Mouse (Mus musculus) stomach, embryonic 14.5 days (tissue): ENCODE measurements at regions not wholly inside any gene's neighbourhood (a gene's known extent, or its start where the extent isn't known, plus 50 kb on each side); places are given as distances from the start of the nearest gene placed in this dataset.

Experiments
- ATAC-seq: fragments of 200-750 bp; cut with Nextera tagmentation; 2 replicates; pipeline ENCODE4 v1.8.0; 2017; ENCODE audit warnings: low read depth, moderate TSS enrichment; ENCODE audit not compliant: insufficient number of reproducible peaks, insufficient read depth, low FRiP score
- H3K27ac ChIP-seq: fragments of 300-500 bp; sonication (generic); 2 replicates; pipeline ENCODE4 v1.5.1; 2014; ENCODE audit warnings: mild to moderate bottlenecking, low read length, moderate library complexity, mixed read lengths
- H3K27me3 ChIP-seq: fragments of 300-500 bp; sonication (generic); 2 replicates; pipeline ENCODE4 v1.6.1; 2014; ENCODE audit warnings: low read length, control low read depth, mixed read lengths; ENCODE audit not compliant: control insufficient read depth, insufficient read depth
- H3K36me3 ChIP-seq: fragments of 300-500 bp; sonication (generic); 2 replicates; pipeline ENCODE4 v1.6.1; 2014; ENCODE audit warnings: mild to moderate bottlenecking, control low read depth, low read length, moderate library complexity, mixed read lengths; ENCODE audit not compliant: control insufficient read depth, insufficient read depth
- H3K4me1 ChIP-seq: fragments of 300-500 bp; sonication (generic); 2 replicates; pipeline ENCODE4 v1.6.1; 2014; ENCODE audit warnings: low read length, control low read depth, mixed read lengths; ENCODE audit not compliant: control insufficient read depth, insufficient read depth
- H3K4me2 ChIP-seq: fragments of 300-500 bp; sonication (generic); replicated peaks from 2 replicates; pipeline ENCODE4 v1.6.1; 2014; ENCODE audit warnings: low read depth, low read length, control low read depth
- H3K4me3 ChIP-seq: fragments of 300-500 bp; sonication (generic); 2 replicates; pipeline ENCODE4 v1.5.1; 2014; ENCODE audit warnings: low read depth, low read length, control low read depth
- H3K9ac ChIP-seq: fragments of 300-500 bp; sonication (generic); replicated peaks from 2 replicates; pipeline ENCODE4 v1.6.1; 2014; ENCODE audit warnings: low read depth, mild to moderate bottlenecking, control low read depth, low read length, moderate library complexity, mixed read lengths
- H3K9me3 ChIP-seq: fragments of 300-500 bp; sonication (generic); 2 replicates; pipeline ENCODE4 v1.6.1; 2016; ENCODE audit warnings: low read depth, low read length, control low read depth; ENCODE audit not compliant: control insufficient read depth
- WGBS: fragments of 180-500 bp; shearing (Covaris S2); extraction: QIAGEN DNeasy Blood & Tissue Kit; methylation state at CpG from one replicate; pipeline ENCODE4 v1.1.7; 2014; 5-methylcytosine and 5-hydroxymethylcytosine counted together

DNA sequence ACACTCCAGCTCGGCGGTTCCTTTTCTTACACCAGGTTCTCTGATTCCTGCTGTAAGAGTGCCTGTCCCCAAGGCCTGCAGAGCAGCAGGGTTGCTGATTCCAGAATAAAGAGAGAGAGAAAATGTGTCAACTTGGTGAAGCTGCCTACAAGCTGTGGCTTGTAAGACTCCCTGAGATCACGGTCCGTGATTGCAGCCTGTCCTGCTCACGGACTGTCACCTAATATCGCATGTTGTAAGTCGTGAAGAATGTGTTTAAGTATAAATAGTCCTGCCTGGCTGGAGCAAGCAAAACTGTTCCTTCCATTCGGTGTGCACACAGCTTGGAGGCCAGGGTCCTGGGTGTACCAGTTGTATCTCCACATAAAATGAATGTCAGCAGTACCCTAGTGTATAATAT, 152.7 kb upstream of the G2e3 start:
- WGBS = 55% methylated on average over 8 of the region's 8 CpGs
- no peaks in the 10 kb centered on the region for H3K36me3 ChIP-seq
- no peak overlapping the region for H3K4me3 ChIP-seq
- H3K4me1 ChIP-seq = no peaks in the 10 kb centered on the region
- no peaks in the 10 kb centered on the region for H3K9me3 ChIP-seq
- no peak overlapping the region for H3K9ac ChIP-seq
- ATAC-seq = 0 out of 2 replicates have a peak, but pooled peaks have one; percentile 18
- no peaks in the 10 kb centered on the region for H3K27me3 ChIP-seq
- no peak overlapping the region for H3K4me2 ChIP-seq
- no peak overlapping the region for H3K27ac ChIP-seq

- Histone ChIP-seq H3K27me3 (no peaks in the 10 kb centered on the region), H3K36me3 (no peaks in the 10 kb centered on the region), H3K9ac (no peak overlapping the region), H3K27ac (no peak overlapping the region), H3K4me2 (no peak overlapping the region), H3K4me1 (no peaks in the 10 kb centered on the region), H3K9me3 (no peaks in the 10 kb centered on the region), H3K4me3 (no peak overlapping the region)
- 42% methylated on average over 1 of the region's 1 CpGs for WGBS
- ATAC-seq = no peak
Measured at GRCm38 (mm10) chr12:51190754-51191153, 157.1 kb upstream of the G2e3 start.

DNA sequence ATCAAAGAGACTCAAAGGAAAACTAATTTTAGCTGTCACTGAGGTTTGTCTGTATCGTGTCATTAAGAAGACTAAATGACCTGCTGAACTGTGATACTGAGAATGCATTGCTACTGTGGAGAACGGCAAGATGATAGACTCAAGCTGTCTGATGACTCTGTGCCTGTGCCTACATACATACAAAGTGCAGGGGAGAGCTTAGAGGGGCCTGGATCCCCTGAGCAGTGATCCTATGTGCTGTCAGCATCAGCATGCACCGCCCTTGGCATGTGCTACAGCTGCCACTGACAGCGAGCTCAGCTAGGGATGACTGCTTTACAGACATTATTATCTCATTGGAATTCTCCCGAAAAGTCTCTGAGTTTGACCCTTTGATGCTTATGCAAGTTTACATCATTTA, 157.7 kb upstream of the G2e3 start:
- H3K27me3 ChIP-seq = no peaks in the 10 kb centered on the region
- no peak for ATAC-seq
- no peak overlapping the region for H3K9ac ChIP-seq
- H3K4me2 ChIP-seq = no peak overlapping the region
- no peaks in the 10 kb centered on the region for H3K4me1 ChIP-seq
- no peaks in the 10 kb centered on the region for H3K9me3 ChIP-seq
- WGBS = 43% methylated on average over 5 of the region's 5 CpGs
- no peak overlapping the region for H3K27ac ChIP-seq
- H3K36me3 ChIP-seq = no peaks in the 10 kb centered on the region
- H3K4me3 ChIP-seq = no peak overlapping the region

DNA sequence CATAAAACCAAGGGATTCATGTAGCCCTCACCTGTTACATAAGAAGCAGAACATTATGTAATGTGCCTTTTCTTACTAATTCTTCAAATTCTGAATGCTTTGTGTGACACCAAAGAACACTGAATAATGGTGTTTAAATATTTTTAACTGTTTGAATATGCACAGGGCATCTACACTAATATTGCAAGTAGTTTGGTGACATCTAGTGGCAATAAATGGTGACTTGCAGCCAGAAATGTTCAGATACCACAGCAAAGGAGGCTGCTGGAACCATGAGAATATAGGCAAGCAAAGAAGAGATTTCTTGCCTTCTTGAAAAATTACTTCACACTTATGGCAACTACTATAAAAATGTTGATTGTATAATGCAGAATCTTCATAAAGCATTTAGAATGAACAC, 159.6 kb upstream of the G2e3 start:
- H3K4me3 ChIP-seq = no peak overlapping the region
- H3K27me3 ChIP-seq = no peaks in the 10 kb centered on the region
- H3K36me3 ChIP-seq = no peaks in the 10 kb centered on the region
- H3K27ac ChIP-seq = no peak overlapping the region
- no peak overlapping the region for H3K9ac ChIP-seq
- no peaks in the 10 kb centered on the region for H3K9me3 ChIP-seq
- no peak for ATAC-seq
- H3K4me2 ChIP-seq = no peak overlapping the region
- no peaks in the 10 kb centered on the region for H3K4me1 ChIP-seq

DNA sequence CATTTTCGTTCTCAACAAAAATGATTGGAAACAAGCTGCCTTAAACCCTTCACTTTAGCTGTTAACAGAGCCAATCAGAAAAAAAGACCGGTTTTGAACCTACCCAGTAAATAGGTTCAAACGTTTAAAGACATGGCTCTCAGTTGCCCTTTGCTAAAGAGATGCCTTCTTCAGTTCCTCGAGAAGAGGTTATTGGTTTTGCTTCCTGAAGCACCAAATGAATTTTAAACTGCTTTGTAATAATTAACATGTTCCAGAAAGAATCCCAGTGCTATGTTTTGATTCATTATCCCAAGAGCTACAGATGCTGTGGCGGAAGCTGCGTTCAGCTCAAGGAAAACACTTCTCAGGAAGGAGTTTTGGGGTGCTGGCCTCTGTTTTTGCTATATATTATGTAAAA, 160.1 kb upstream of the G2e3 start:
- Histone ChIP-seq H3K4me3 (no peak overlapping the region), H3K27me3 (no peaks in the 10 kb centered on the region), H3K4me2 (no peak overlapping the region), H3K9me3 (no peaks in the 10 kb centered on the region), H3K27ac (no peak overlapping the region), H3K4me1 (no peaks in the 10 kb centered on the region), H3K36me3 (no peaks in the 10 kb centered on the region), H3K9ac (no peak overlapping the region)
- ATAC-seq = no peak
- WGBS = 67% methylated on average over 6 of the region's 6 CpGs

- Histone ChIP-seq H3K9ac (no peak overlapping the region), H3K4me3 (no peak overlapping the region), H3K27ac (no peak overlapping the region), H3K4me1 (no peaks in the 10 kb centered on the region), H3K9me3 (no peaks in the 10 kb centered on the region), H3K27me3 (no peaks in the 10 kb centered on the region), H3K4me2 (no peak overlapping the region), H3K36me3 (no peaks in the 10 kb centered on the region)
- 86% methylated on average over 8 of the region's 8 CpGs for WGBS
- no peak for ATAC-seq
Measured at GRCm38 (mm10) chr12:51185751-51186150, 162.1 kb upstream of the G2e3 start.

DNA sequence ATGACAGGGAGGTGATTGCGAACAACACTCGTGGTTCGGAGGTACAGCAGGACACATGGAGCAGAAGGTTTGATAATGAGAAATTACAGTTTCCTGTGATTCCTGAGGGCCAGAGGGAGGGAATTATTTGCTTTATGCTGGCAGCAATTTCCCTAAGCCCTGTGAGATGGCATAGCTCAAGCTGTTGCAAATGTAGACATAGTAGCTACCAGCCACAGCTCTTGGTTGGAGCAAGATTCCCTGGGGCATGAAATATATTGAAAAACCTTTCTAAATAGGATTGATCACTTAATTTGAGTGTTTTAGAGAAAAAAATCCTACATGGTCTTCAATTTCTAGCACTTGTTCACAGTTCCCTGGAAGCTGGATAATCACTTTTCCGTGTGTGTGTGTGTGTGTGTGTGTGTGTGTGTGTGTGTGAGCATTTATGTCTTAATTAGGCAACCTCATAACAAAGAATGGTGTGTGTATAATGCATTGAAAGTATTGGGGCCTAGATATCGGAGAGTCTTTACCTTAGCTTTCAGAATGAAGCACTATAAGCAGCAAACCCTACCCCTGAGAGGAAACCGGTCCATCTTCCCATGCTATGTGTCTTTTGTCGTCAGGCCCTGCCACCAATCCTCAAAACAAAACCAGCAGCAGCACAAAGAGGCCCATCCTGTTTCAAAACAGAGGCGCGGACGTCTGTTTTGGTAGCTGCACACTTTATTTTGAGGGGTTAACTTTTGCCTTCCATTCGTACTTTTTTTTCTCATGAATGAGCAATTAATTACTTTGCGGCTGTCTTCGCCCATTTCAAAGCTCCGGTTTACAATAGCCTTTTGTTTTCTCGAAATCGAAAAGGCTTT, 172.7 kb upstream of the G2e3 start:
- H3K27ac ChIP-seq = peak overlapping the region; percentile 71; the same call in 1 of the 2 replicates
- H3K9ac ChIP-seq = no peak overlapping the region

DNA sequence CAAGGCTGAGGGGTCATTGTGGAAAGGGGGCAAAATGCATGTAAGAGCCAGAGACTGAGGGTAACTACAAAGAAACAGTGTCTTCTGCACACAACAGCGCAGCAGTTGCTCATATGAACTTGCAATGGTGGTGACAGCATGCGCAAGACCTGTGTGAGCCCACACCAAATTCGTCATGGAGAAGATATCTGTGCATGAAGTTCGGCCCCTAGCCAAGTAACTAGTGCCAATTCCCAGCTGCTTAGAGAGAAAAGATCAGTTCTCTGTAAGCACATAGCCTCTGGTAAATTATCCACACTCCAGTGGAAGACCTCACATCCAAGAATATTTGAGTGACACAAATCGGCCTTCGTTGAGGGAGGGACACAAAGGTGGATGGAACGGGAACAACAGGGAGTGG, 182.7 kb upstream of the G2e3 start:
- Histone ChIP-seq H3K4me2 (no peak overlapping the region), H3K4me1 (0 out of 2 replicates have a peak, but pooled peaks cover 2% of the 10 kb centered on the region), H3K27me3 (no peaks in the 10 kb centered on the region), H3K36me3 (no peaks in the 10 kb centered on the region), H3K27ac (no peak overlapping the region), H3K9me3 (0 out of 2 replicates have a peak, but pooled peaks cover 3% of the 10 kb centered on the region), H3K4me3 (no peak overlapping the region), H3K9ac (no peak overlapping the region)
- ATAC-seq = no peak
- 90% methylated on average over 7 of the region's 7 CpGs for WGBS

More for the DNA sequence above, 172.7 kb upstream of the G2e3 start:
- 39% methylated on average over 16 of the region's 16 CpGs for WGBS
- no peaks in the 10 kb centered on the region for H3K27me3 ChIP-seq
- ATAC-seq = no peak
- no peaks in the 10 kb centered on the region for H3K9me3 ChIP-seq
- no peaks in the 10 kb centered on the region for H3K36me3 ChIP-seq
- 0 out of 2 replicates have a peak overlapping the region, but pooled peaks have one; percentile 5 for H3K4me2 ChIP-seq
- peaks cover 7% of the 10 kb centered on the region; the same call in 1 of the 2 replicates for H3K4me1 ChIP-seq
- no peak overlapping the region for H3K4me3 ChIP-seq
